Comparison of ENCODE assay signal across 9 mouse cellular contexts in the genomic region with DNA sequence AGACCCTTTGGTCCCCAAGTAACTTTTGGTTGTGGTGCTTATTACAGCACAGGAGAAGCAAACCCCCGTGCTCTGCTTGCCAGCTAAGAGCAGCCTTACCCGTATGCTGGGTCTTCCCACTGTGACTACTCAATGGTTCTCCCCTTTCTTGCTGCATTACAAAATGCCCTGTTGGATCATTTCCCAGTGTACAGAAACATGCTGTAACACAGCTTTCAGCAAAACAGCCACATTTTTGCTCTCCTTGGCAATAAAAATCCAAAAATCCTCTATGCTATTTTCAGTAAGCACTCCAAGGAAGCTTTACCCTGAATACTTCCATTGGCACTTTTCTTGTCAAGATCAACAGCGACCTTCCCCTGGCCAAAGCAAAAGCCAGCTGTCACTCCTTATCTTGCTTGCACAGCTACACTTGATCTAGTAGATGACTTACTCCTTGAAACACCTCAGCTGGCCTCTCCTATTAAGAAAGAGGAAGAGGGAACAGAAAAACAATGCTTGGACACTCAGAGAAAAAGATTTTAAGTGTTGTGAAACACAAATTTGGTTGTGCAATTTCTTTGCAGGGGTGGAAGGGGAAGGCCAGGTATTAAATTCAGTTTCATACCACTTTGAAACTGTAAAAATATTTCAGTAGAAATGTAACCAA. TPM values are rescaled to one million over a fixed set of nuclear protein-coding genes. Genes with fewer than 3 reads are reported as not detected.
DNase-seq lines count a peak whose midpoint lies in the region; ATAC-seq and TF ChIP-seq lines count a peak whose summit lies in the region.
"Had no signal": no experiment of that assay in that cellular context is flagged by ENCODE, and none has a peak within 500 bp of the region (broad histone marks: within the 10 kb centered on the region; RNA-seq: fewer than 3 reads in every experiment).

No protein-coding gene starts in this region.

- no peak for TF ChIP-seq POLR2A in MEL (IDR thresholded peaks at IDR 0.05; ENCODE audit: control insufficient read depth in 1 of 2, insufficient read depth in 1 of 2, low read depth in 1 of 2, low read length in 2 of 2, poor library complexity in 1 of 2)

- peak; percentile 16; the same call in 1 of the 2 replicates for ATAC-seq in frontal cortex, adult (ENCODE audit: low TSS enrichment)
- no peak for ATAC-seq in forebrain, embryonic 15.5 days (replicated peaks)

- H3K4me3 ChIP-seq in MEL (ENCODE audit: control insufficient read depth in 1 of 2, insufficient read depth in 1 of 2, low read depth in 2 of 2, low read length in 2 of 2) (peak overlapping the region; percentile 36 to 100; a peak in 3 of 4 replicates), macrophage (ENCODE audit: inconsistent target) (peak overlapping the region; percentile 65)
- H3K4me3 ChIP-seq in forebrain, embryonic 15.5 days = no peak overlapping the region

- peak overlapping the region; percentile 98 for H3K27ac ChIP-seq in MEL (ENCODE audit: control insufficient read depth, low read depth, low read length)
- no peak overlapping the region for H3K27ac ChIP-seq in forebrain, embryonic 15.5 days (replicated peaks)
- H3K27ac ChIP-seq in macrophage = peak overlapping the region; percentile 98

- H3K36me3 ChIP-seq in MEL (ENCODE audit: control insufficient read depth in 1 of 2, insufficient read depth in 2 of 2, low read length in 2 of 2) = peaks cover 5 to 37% of the 10 kb centered on the region in 2 experiments
- H3K36me3 ChIP-seq in forebrain, embryonic 15.5 days = peaks cover 11% of the 10 kb centered on the region
- peaks cover 20% of the 10 kb centered on the region; the same call in 1 of the 2 replicates for H3K36me3 ChIP-seq in macrophage (ENCODE audit: inconsistent target)

- DNase-seq in frontal cortex, postnatal 25 days (ENCODE audit: low spot score in 2 of 2) = no peak
- DNase-seq in MEL (ENCODE audit: low read depth, low spot score) = peak; percentile 79
- DNase-seq in layer of hippocampus, adult 9-10 months (ENCODE audit: low spot score) = peak; percentile 16
- no peak for DNase-seq in embryo, embryonic 9.5 days (ENCODE audit: extremely low spot score)
- no peak for DNase-seq in thymus, postnatal 25 days

- no peaks in the 10 kb centered on the region for H3K27me3 ChIP-seq in MEL (ENCODE audit: control insufficient read depth in 1 of 2, insufficient read depth in 2 of 2, low read length in 2 of 2)
- H3K27me3 ChIP-seq in forebrain, embryonic 15.5 days = no peaks in the 10 kb centered on the region

- 60% methylated on average over 3 of the region's 3 CpGs for WGBS in forebrain, embryonic 15.5 days
- WGBS in macrophage (ENCODE audit: missing documents) = 14% methylated on average over 3 of the region's 3 CpGs

- H3K4me1 ChIP-seq in MEL (ENCODE audit: control insufficient read depth in 1 of 2, insufficient read depth in 2 of 2, low read length in 2 of 2) = peaks cover 17 to 21% of the 10 kb centered on the region in 2 experiments
- peaks cover 37% of the 10 kb centered on the region for H3K4me1 ChIP-seq in forebrain, embryonic 15.5 days

- H3K79me2 ChIP-seq in MEL (ENCODE audit: control insufficient read depth, insufficient read depth, low read length, poor library complexity) = peaks cover 24% of the 10 kb centered on the region
- H3K79me2 ChIP-seq in macrophage (ENCODE audit: inconsistent target) = peaks cover 62% of the 10 kb centered on the region

- H3K9ac ChIP-seq in MEL (ENCODE audit: control insufficient read depth, low read depth, low read length, poor library complexity, severe bottlenecking) = peak overlapping the region; percentile 51
- no peak overlapping the region for H3K9ac ChIP-seq in forebrain, embryonic 15.5 days (replicated peaks)

- no peaks in the 10 kb centered on the region for H3K9me3 ChIP-seq in MEL (replicated peaks; ENCODE audit: insufficient read depth, low read length)
- no peaks in the 10 kb centered on the region for H3K9me3 ChIP-seq in forebrain, embryonic 15.5 days

- TF ChIP-seq CTCF in MEL (IDR thresholded peaks at IDR 0.05 in 2 of 3, conservative IDR thresholded peaks at IDR 0.05 in 1 of 3; ENCODE audit: control insufficient read depth in 1 of 3, insufficient read depth in 1 of 3, low read depth in 2 of 3, low read length in 3 of 3, poor library complexity in 1 of 3, severe bottlenecking in 1 of 3) = no peak

- peak; percentile 88 to 90 for TF ChIP-seq EP300 in MEL (IDR thresholded peaks at IDR 0.05; ENCODE audit: low read depth in 1 of 2, low read length in 2 of 2)

- peak overlapping the region; percentile 4 for H3K4me2 ChIP-seq in forebrain, embryonic 15.5 days (replicated peaks)

- no peak for TF ChIP-seq RAD21 in MEL (IDR thresholded peaks at IDR 0.05; ENCODE audit: low read depth, low read length)

TF ChIP-seq in MEL, 35 proteins besides CTCF, POLR2A, EP300 and RAD21:
- TF ChIP-seq MAZ (IDR thresholded peaks at IDR 0.05; ENCODE audit: low read depth, low read length) (0 out of 2 replicates have a peak, but pooled peaks have one; percentile 46), MXI1 (IDR thresholded peaks at IDR 0.05; ENCODE audit: low read depth, low read length) (no peak; the same call in 1 of the 2 replicates), ZKSCAN1 (IDR thresholded peaks at IDR 0.05; ENCODE audit: low read depth, low read length) (no peak), ETS1 (IDR thresholded peaks at IDR 0.05; ENCODE audit: low read depth, low read length) (peak; percentile 100), MAFK (IDR thresholded peaks at IDR 0.05; ENCODE audit: borderline replicate concordance, low read depth, low read length) (no peak; the same call in 1 of the 2 replicates), ZC3H11A (IDR thresholded peaks at IDR 0.05; ENCODE audit: low read depth, low read length) (0 out of 2 replicates have a peak, but pooled peaks have one; percentile 1), TCF12 (IDR thresholded peaks at IDR 0.05; ENCODE audit: low read depth, low read length) (peak; percentile 95), GATA1 (IDR thresholded peaks at IDR 0.05; ENCODE audit: low read depth, low read length) (peak; percentile 94), SIN3A (IDR thresholded peaks at IDR 0.05; ENCODE audit: low read length) (peak; percentile 94), RCOR1 (IDR thresholded peaks at IDR 0.05; ENCODE audit: low read depth, low read length) (peak; percentile 80), GABPA (IDR thresholded peaks at IDR 0.05; ENCODE audit: low read depth, low read length) (no peak), POLR2AphosphoS2 (IDR thresholded peaks at IDR 0.05; ENCODE audit: low read length) (no peak), MAX (IDR thresholded peaks at IDR 0.05; ENCODE audit: low read length) (no peak), POLR2AphosphoS5 (IDR thresholded peaks at IDR 0.05; ENCODE audit: borderline replicate concordance, low read depth, low read length) (no peak), HCFC1 (IDR thresholded peaks at IDR 0.05; ENCODE audit: low read depth, low read length) (peak; percentile 38; the same call in 1 of the 2 replicates), NELFE (IDR thresholded peaks at IDR 0.05; ENCODE audit: low read depth, low read length) (no peak), BHLHE40 (IDR thresholded peaks at IDR 0.05; ENCODE audit: borderline replicate concordance, low read depth, low read length) (no peak), ZNF384 (IDR thresholded peaks at IDR 0.05; ENCODE audit: low read depth, low read length) (no peak), TAL1 (IDR thresholded peaks at IDR 0.05; ENCODE audit: low read length) (peak; percentile 90)
TF ChIP-seq in MEL: peak in this region for 9.

RNA-seq across cellular contexts. Expression of a gene that starts 2.1 kb away (rescaled TPM):
- total RNA-seq in MEL (2012; rRNA removed) = 24.8 and 28.6 TPM in 2 replicates
- polyA plus RNA-seq in MEL (2012; ENCODE audit: insufficient read depth in 1 of 2, insufficient read length in 2 of 2, low read depth in 1 of 2, low replicate concordance in 2 of 2, missing spikeins in 1 of 2) (10 to 100 TPM; 26.9 to 74.4 TPM), macrophage (2018) (30.9 to 38.2 TPM (median 33.5 TPM) in 3 replicates)
- polyA plus RNA-seq in forebrain, embryonic 15.5 days (2015; fragmentation: Nextera tagmentation; extraction: Ambion mirVana) = 70.6 and 74.0 TPM in 2 replicates
- 100 to 1,000 TPM in 4 of 26 experiments, 10 to 100 TPM in 22; 20.6 to 128 (median 84.2) TPM for total RNA-seq in macrophage (2018; cell fraction: chromatin; rRNA removed)
- total RNA-seq in macrophage (2018; cell fraction: cytosol; rRNA removed) = 10 to 100 TPM; 17.0 to 41.2 (median 25.5) TPM
- total RNA-seq in macrophage (2018; cell fraction: nucleus; rRNA removed) = 100 to 1,000 TPM in 2 of 26 experiments, 10 to 100 TPM in 24; 21.8 to 115 (median 62.4) TPM

RNA-seq across cellular contexts. Expression of a gene that starts 26.5 kb away (rescaled TPM):
- 0.27 TPM in 1 of 2 replicates, not detected in the other for total RNA-seq in MEL (2012; rRNA removed)
- polyA plus RNA-seq in MEL (2012; ENCODE audit: insufficient read depth in 1 of 2, insufficient read length in 2 of 2, low read depth in 1 of 2, low replicate concordance in 2 of 2, missing spikeins in 1 of 2) = under 1 TPM in 1 of 2 experiments, not detected in 1; 0.65 TPM
- polyA plus RNA-seq in forebrain, embryonic 15.5 days (2015; fragmentation: Nextera tagmentation; extraction: Ambion mirVana) = not detected in 2 replicates
- total RNA-seq in macrophage (2018; cell fraction: chromatin; rRNA removed) = not detected
- not detected for total RNA-seq in macrophage (2018; cell fraction: cytosol; rRNA removed)
- total RNA-seq in macrophage (2018; cell fraction: nucleus; rRNA removed) = under 1 TPM in 1 of 26 experiments, not detected in 25; 0.28 TPM
- not detected in 3 replicates for polyA plus RNA-seq in macrophage (2018)
- total RNA-seq: left cerebral cortex, postnatal 25 days had no signal

Comparison
In these comparisons a context has a peak if more than half of its experiments do, and no peak if none do; other contexts are left out.
1. DNase-seq: peak in MEL (single experiment) and layer of hippocampus, adult 9-10 months (single experiment); none in frontal cortex, postnatal 25 days (0 of 2), embryo, embryonic 9.5 days (single experiment) and thymus, postnatal 25 days (single experiment).